Mouse (Mus musculus): ENCODE measurements around the gene Eif4e3. TPM values are rescaled to one million over a fixed set of nuclear protein-coding genes. Genes with fewer than 3 reads are reported as not detected.

Eif4e3 gene
- total RNA-seq, 2 experiments from 2014 or later, result 21.6 to 25.2 TPM

DNA sequence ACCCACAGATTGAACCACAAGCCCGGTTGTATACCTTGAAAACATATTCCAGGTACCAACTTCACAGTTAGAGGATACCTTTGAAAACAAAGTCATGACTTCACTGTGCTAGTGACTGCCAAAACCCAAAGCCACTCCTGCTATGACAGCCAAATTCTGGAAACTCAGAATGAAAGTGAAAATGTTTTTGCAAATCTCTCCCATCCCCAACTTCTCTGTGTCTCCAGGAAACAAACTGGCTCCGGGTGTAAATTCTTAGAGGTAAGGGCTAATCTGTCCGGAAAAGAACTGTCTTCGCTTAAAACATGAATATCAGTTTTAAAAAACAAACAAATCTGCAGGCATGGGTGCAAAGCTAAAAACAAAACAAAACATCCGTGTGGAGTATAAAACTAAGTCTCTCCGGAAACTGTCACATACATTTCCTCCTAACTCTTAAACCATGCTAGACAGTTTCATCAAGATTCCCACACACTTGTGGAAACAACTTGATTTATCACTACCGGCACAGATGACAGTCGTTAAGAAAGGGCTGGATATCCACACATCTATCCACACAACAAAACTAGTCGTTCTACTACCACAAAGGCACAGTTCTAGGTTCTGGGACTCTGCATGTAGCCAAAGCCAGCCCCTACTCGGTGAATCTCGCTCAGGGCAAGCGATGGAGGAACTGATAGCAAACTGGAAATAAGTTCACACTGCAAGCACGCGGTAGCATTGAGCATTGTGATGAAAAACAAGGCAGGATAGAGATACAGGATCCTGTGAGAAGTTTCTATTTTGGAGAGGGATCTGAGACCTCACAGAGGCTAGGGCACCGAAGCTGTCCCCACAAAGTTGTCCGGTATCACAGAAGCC is 884 bp downstream of the Eif4e3 start:
- no peak for DNase-seq (ENCODE audit: low spot score in 2 of 2)

DNA sequence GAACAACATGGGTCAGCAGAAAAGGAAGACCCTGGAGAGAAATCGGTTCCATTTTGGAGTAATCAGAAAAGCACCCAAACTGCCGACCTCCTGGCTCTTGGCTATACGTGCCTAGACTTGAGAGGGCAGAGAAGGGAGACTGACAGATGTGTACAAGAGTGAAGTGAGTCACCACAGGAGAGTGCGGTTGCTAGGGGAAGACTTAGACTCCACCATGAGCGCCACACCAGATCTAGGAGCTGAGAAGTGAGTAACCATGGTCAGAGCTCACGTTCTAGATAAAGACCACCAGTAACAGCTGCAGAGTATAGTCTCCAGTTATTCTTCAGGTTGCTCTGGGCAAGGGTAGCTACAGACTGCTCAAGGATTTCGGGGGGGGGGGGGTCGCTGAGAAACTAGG is 3.3 kb downstream of the Eif4e3 start:
- DNase-seq (ENCODE audit: low spot score in 2 of 2), result no peak

DNA sequence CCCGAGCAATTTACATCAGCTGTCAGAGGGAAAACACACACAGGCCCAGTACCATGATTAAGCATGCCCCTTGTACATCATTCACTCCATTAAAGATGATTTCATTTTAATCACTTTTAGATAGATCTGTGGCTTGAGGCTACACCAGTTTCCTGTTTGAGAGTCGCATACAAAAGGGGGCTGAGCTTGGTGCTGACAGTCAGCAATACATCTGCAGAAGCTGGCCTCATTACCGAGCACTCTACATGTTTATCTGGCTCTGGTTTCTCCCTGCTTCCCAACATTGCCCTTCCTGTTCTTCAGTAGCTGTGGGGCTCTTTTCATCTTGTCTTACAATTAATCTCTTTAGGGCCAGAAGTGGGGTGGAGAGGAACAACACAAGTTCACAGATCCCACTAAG is 6.1 kb downstream of the Eif4e3 start:
- no peak for DNase-seq (ENCODE audit: low spot score in 2 of 2)

DNA sequence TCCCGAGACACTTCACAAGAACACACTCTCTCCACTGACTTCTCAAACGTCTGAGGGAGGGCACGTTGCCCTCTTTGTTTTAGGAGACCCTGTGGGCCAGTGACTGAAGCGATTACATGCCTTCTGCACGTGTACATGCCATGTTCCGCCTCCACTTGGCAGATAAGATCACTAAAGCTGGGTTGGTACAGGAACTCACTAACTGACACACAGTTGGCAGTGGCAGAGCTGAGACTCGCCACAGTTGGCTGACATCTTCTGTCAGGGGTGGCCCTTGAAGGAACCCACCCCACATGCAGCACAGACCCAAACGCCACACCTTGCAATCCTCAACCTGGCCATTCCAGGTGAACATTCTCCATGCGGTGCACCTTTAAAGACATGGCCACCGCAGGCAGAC is 8.0 kb downstream of the Eif4e3 start:
- DNase-seq (ENCODE audit: low spot score in 2 of 2), result peak in 1 of 2 experiments; percentile 49

DNA sequence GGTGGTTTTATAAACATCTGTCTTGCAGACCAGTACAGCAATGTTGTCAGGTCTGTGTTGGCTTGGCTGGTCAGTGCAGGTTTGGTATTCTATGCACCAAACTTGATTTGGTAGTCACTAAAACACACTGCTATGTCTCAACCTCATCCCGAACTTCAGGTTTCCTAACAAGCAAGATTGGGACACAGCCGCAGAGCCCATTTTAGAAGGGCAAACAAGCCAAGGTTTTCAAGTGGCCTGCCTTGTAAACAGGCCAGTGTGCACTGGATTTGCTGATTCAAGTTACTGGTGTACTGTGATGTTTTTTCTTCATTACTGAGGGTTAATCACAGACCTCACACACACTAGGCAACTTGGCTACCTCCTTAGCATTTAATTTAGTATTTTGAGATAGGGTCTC is 10.5 kb downstream of the Eif4e3 start:
- no peak for DNase-seq (ENCODE audit: low spot score in 2 of 2)

DNA sequence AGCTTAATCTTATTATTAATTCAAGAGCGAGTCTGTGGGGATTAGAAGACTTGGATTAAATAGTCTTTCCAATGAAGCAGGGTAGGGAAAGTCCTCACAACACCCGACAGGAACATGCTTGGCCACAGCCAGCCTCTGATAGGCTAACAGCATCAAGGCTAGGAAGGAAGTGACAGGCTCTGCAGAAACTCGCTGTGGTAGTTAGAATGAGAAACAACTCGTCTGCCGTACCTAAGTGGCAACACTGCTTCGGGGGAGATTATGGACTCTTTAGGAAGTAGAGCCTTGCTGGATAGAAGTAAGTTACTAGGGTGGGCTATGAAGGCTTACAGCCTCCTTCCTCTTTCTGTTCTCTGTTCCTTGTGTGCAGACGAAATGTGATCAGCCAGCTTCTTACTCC is 11.1 kb downstream of the Eif4e3 start:
- DNase-seq (ENCODE audit: low spot score in 2 of 2), result no peak

DNA sequence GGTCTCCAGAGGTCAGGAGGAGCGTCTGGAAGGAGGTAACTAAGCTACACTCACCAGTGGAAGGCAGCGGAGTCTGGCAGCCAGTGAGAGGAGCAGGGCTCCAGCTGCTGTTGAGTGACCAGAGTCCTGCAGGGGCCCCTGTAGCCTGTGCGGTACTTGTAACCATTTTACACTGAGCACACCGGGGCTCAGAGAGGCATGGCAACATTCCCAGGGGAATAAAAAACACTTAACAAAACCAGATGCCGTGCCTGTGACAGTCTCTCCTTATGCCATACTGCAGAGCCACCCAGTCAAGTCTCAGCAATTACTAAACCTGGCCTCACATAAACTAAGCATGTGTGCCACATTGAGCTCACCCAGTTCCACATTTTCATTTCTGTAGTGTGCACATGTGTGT is 12.2 kb downstream of the Eif4e3 start:
- no peak for DNase-seq (ENCODE audit: low spot score in 2 of 2)

DNA sequence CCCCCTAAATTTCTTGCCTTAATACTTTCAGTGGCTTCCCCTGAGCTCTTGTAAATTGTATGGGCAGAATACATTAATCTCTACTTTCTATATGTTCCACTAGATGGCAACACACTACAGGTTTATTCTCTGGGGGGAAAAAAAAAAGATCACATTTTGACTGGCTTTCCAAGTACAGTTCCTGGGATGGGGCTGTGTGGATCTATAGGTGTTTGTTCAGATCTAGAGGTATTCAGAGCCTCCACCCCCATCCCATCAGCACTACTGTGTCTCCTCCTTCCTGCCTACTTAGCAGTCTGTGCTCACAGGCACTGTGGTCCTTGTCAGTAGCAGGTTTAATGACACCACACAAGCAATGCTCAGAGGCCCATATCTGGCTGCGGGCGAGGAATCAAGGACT is 14.2 kb downstream of the Eif4e3 start:
- DNase-seq (ENCODE audit: low spot score in 2 of 2), result no peak

DNA sequence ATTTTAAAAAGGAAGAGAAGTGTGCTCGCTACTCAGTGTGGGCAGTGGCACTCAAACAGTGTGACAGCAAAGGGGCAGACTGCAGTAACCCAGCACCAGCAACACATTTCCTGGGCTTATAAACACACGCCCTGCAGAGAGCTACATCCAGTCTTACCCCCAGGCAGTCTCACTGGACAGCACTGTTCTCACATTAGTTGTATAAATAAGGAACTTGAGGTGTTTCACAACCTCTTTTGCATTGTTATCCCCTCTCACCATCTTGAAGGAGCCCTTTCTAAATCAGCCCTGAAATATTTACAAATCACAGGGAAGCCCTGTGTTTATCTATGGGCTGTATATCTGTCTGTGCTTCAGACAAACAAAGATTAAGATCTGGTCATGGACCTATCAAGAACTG is 17.3 kb downstream of the Eif4e3 start:
- DNase-seq (ENCODE audit: low spot score in 2 of 2), result no peak

DNA sequence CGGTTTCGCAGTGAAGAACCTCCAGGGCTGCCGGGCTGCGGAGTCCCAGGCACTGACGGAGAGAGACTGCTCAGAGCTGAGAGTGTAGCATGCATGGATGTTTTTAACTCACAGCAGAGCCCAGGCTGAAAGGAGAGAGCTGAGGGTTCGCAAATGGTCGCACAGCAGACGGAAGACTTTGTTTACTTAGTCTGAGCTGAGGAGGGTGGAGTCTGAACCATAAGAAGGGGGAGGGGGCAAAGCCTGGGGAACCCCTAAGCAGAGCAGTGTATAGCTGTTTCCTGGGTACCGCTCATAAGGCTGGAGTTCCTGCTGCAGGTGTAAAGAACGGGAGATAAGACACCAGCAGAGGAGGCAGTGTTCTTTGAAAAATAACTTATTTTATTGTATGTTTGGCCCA is 20.2 kb downstream of the Eif4e3 start:
- no peak for DNase-seq (ENCODE audit: low spot score in 2 of 2)

DNA sequence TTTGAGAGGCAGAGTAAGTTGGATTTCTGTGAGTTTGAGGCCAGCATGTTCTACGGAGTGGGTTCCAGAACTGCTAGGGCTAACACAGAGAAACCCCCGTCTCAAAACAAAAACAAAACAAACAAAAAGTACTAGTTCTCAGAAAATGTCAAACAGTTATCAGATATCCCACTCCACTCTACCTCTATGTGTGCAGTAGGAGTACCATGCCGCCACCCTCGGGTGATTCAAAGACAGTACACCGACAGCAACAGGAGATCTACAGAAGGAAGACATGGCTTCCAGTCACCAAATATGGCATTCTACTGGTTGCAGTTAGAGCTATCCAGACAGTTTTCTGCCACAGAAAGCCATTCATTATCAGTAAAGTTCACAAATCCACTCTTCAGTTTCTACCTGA is 21.7 kb downstream of the Eif4e3 start:
- DNase-seq (ENCODE audit: low spot score in 2 of 2), result no peak

DNA sequence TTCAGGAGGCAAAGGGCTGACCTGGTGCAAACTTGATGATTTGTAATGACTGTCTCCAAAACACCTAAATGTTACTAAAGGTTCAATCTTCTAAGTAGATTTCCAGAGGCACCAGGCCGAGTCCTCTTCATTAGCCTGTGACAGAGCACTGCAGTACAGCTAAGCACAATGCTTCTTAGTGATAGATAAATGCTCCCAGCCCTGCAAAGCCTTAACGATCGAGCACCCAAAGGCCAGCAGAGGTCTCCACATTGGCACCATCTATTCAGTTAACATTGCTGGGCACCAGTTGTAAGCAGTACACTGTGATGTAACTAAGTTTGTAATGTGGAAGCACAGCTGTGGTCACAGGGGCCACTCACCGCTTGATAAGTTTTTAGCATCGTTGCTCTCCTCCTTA is 22.2 kb downstream of the Eif4e3 start:
- DNase-seq (ENCODE audit: low spot score in 2 of 2), result no peak

DNA sequence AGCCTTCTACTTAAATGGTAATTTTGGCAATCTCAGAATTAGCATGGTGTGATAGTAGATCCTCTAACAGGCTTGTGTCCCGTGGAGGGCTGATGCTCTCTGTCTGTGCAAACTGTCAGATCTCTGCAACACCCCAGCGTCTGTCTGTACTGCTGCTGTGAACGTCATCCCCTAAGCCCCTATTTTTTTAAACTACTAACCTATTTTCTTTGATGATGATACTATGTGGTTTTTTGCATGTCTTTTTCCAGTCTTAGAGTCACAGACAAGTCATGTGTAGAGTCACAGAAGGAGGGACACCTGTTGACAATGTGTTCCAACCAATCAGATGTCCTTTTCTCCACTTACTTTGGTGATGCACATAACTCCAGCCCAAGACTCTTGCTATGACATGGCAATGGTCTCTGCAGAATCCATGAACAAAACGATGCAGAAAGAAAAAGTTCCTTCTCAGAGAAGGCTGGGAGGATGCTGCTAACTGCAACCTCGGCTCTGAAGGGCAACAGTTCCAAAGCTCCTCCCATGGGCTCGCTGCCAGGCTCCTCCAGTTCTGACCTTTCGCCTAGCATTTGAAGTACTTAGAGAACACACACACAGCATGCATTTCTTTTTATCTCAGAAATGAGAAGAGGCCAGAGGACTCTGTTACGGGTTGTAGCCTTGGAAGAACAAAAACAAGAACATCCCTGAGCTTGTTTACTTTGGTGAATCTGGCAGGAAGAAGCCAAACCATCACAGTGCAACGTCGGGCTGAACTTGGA is 23.0 kb downstream of the Eif4e3 start:
- DNase-seq (ENCODE audit: low spot score in 2 of 2), result no peak

DNA sequence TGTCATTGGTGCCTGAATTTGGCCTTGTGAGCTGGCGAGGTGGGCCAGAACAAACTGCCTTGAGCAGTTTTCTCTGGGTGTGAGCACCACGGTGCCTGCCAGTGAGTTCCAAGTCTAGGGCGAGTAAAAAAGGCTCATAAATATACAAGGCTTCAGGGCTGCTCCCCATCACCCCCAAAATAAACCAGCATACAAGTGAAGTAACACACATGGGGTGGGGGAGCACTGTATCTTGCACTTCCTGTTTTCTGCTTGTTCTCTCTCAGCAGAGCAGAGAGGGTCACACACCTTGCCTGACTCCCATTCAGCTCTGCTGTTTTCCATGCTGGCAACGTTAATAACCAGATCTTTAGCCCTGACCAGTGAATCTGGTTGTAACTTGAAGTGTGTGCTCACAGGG is 29.1 kb downstream of the Eif4e3 start:
- DNase-seq (ENCODE audit: low spot score in 2 of 2), result no peak

DNA sequence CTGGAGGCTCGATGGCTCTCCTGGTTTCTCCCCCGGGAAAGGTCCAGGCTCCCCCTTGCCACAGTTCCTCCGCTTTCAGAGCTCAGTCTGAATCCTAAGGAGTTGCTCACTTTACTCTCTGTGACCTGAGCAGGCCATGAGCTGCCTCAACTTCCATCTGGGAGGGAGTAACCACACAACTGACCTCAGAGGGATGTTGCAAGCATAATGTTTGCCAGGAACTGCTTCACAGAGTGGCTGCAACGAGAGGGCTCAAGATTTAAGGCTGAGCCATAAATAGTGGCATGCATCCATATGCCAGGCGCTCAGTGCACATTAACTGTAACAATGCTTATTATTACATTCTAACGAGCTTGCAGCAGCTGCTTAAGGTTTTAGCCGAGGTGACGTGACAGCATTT is 29.8 kb downstream of the Eif4e3 start:
- DNase-seq (ENCODE audit: low spot score in 2 of 2), result no peak

DNA sequence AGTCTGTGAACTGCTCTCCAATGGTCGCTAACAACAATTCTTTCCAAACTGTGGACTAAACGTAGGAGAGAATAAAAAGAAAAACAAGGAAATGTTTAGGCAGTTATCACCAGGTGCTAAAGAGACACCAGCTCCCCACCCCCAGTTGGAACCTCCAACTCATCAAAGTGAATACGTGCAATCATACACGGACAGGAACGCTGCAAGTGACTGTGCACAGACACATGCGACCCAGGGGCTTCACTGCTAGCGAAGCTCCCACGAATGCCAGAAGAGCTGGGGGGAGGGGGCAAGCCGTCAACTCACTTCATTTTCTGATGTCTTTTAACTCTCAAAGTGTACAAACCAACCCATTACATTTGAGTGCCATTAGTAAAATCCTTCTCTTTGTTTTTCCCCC is 30.4 kb downstream of the Eif4e3 start:
- no peak for DNase-seq (ENCODE audit: low spot score in 2 of 2)

DNA sequence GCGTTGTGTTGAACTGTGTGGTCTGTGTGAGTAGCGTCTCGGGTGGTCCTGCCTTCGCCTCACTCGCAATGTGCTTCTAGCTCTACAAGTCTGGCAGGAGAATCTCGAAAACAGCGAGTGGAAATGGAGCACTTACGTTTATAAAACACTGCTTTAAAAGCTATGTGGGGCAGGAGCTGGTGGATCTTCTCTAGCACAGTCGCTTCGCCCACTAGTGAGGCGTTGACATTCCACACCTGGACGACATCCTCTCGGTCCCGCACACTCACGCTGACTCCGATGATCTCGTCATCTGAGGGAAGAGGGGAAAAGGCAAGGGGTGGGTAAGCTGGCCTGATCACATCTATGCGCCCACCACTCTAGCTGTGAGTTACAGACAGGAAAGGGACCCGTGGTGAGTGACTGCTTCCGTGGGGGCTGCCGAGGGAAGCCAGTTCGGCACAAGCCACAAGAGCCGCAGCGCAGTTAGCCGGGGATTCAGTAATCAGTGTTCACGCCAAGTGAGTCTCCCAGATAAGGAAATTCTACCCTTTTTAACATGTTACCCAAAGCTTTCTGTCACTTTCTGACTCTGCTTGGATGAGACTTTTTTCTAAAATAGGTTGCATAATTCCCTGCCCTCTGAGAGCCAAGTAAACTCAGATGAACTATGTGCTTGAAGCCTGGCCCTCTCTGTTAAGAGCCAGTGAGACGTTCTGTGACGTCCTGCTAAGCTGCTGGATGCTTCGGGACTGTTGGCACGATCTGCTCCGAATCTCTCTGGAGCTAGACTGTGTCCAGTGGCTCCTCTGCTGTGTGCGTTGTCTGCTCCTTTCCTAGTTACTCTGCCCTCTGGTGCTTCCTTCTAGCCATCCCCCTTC is 34.2 kb downstream of the Eif4e3 start:
- DNase-seq (ENCODE audit: low spot score in 2 of 2), result no peak

DNA sequence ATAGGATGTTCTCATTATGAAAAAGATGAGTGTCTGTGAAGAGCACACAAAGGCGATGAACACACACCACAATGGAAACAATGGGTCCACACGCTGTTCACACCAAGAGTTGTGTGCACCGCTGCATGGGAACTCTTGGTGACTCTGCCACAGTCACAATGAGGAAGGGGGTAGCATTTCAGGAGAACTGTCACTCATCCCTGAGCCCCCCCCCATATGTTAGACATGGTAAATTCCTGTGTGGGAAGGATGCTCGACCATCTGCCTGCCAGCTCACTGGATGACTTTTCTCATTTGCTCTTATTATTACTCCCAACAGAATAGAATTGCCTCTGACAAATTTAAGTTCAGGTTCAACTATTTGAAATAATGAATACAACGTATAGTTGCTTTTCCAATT is 34.9 kb downstream of the Eif4e3 start:
- peak in 1 of 2 experiments; percentile 74 for DNase-seq (ENCODE audit: low spot score in 2 of 2)

DNA sequence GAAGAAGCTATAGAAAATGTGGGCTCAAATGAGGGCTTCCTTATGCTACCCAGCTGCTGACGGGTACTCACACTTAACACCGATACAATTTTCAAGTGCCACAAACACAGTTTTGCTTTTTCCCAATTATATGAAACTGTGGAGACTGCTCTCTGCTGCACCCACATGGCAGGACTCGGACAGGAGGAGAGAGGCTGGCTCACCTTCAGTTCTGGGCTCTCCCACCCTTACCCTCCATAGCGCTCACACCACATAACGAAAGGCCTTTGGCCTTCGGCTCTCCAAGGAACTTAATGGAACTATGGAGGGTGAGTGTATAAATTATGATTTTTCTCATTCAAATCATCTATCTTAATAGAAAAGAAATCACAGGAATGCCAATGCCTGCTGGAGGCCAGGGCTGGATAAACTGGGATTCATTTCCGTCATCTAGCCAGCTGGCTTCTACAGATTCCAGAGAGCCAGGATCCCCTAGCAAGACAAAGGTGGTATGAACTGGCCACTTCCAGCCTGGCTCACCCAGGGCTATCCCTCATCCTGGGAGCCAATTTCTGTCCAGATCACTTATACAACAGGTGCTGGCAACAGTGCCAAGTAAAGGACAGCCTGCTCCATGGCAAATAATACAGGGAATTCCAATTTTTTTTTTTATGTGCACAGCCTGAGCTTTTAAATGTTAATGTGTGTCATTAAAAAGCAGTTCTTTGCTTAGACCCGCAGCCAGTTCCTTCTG is 36.7 kb downstream of the Eif4e3 start:
- DNase-seq (ENCODE audit: low spot score in 2 of 2), result no peak

DNA sequence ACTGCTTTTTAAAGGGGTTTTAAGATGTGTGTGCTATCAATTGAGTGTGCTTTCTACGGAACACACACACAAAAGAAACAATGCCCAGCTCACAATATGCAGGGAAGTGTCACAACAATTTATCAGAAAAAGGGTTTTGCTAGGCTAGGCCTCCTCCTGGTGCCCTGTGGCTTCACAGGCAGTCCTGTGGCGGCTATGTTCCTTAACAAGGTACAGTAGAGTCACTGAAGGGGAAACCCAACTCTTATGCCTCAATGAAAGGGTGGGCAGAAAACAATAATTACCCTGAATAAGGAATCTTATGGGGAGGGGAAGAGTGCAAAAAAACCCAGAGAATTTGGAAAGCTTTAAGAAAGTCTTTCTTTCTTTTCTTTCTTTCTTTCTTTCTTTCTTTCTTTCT is 40.2 kb downstream of the Eif4e3 start:
- DNase-seq (ENCODE audit: low spot score in 2 of 2), result no peak

DNA sequence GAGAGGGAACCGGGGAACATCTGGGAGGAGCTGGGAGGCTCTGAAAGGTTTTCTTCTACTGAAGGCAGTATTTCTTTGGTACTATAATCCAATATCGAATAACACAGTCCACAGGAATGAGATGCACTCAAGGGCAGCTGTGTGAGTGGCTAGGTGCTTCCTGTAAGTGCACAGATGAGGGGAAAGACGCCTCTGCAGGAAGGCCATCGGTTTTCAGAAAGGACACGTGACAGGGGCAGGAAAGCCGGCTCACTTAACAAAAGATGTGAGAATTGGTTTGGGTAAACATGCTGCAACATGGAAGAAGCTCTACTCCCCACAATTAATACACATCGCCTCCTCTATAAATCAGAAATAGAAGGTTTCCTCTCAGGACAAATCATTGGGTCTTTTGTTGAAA is 40.8 kb downstream of the Eif4e3 start:
- no peak for DNase-seq (ENCODE audit: low spot score in 2 of 2)
